Mouse (Mus musculus) neural tube, embryonic 14.5 days (tissue): ENCODE data around the gene Gas7. TPM values are rescaled to one million over a fixed set of nuclear protein-coding genes. Genes with fewer than 3 reads are reported as not detected.

Experiments
- ATAC-seq: fragments of 200-750 bp; cut with Nextera tagmentation; 2 replicates; pipeline ENCODE4 v1.8.0; 2017; ENCODE audit warnings: low read depth, mild to moderate bottlenecking, moderate TSS enrichment, moderate library complexity
- H3K27ac ChIP-seq: fragments of 300-500 bp; sonication (generic); 2 replicates; pipeline ENCODE4 v1.5.1; 2014; ENCODE audit warnings: low read depth, mild to moderate bottlenecking, control low read depth, low read length, moderate library complexity, mixed read lengths
- H3K27me3 ChIP-seq: fragments of 300-500 bp; sonication (generic); 2 replicates; pipeline ENCODE4 v1.6.1; 2014; ENCODE audit warnings: low read length; ENCODE audit not compliant: control insufficient read depth, insufficient read depth
- H3K36me3 ChIP-seq: fragments of 300-500 bp; sonication (generic); 2 replicates; pipeline ENCODE4 v1.6.1; 2014; ENCODE audit warnings: low read length, mixed read lengths; ENCODE audit not compliant: control insufficient read depth, insufficient read depth
- H3K4me1 ChIP-seq: fragments of 300-500 bp; sonication (generic); 2 replicates; pipeline ENCODE4 v1.6.1; 2014; ENCODE audit warnings: low read length; ENCODE audit not compliant: control insufficient read depth, insufficient read depth
- H3K4me2 ChIP-seq: fragments of 300-500 bp; sonication (generic); 2 replicates; pipeline ENCODE4 v1.6.1; 2014; ENCODE audit warnings: mild to moderate bottlenecking, low read depth, low read length, control low read depth
- H3K4me3 ChIP-seq: fragments of 300-500 bp; sonication (generic); 2 replicates; pipeline ENCODE4 v1.5.1; 2014; ENCODE audit warnings: low read depth, low read length, control low read depth, mixed read lengths
- H3K9ac ChIP-seq: fragments of 300-500 bp; sonication (generic); replicated peaks from 2 replicates; pipeline ENCODE4 v1.6.1; 2014; ENCODE audit warnings: low read depth, mild to moderate bottlenecking, control low read depth, low read length, mixed read lengths
- H3K9me3 ChIP-seq: fragments of 300-500 bp; sonication (generic); 2 replicates; pipeline ENCODE4 v1.6.1; 2016; ENCODE audit warnings: low read length; ENCODE audit not compliant: control insufficient read depth
- WGBS: fragments of 180-500 bp; shearing (Covaris S2); extraction: QIAGEN DNeasy Blood & Tissue Kit; methylation state at CpG from one replicate; pipeline ENCODE4 v1.1.7; 2014; 5-methylcytosine and 5-hydroxymethylcytosine counted together
- polyA plus RNA-seq: library from polyadenylated mRNA; unstranded; fragments of >200 nt; fragmentation: Nextera tagmentation; extraction: Ambion mirVana; gene quantifications from 2 replicates; pipeline ENCODE4 v1.2.1, GENCODE M21; 2014

Gene Gas7
- polyA plus RNA-seq, 1 experiment from 2014 or later, result 22.1 TPM

DNA sequence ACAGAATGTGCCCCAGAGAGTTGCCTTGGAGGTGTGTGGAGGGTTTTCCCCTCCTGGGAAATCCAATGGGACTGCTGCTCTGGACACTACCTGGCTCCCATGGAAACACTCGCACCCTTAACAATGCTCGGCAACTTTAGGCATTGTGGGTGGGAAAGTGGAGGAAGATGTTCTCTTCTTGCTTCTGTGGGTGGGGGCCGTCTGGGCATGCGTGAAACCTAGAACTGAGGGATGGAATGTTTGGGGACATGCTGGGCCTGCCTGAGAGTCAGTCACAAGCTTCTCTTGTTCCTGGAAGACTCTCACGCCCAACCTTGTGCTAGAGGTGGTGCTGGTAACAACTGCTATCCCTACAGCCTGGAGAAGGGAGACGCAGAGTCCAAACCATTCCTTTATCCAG, 209.7 kb downstream of the Gas7 start:
- WGBS, result 82% methylated on average over 6 of the region's 6 CpGs
- Histone ChIP-seq H3K4me3 (no peak overlapping the region), H3K9me3 (no peaks in the 10 kb centered on the region), H3K27ac (no peak overlapping the region), H3K9ac (no peak overlapping the region), H3K27me3 (no peaks in the 10 kb centered on the region), H3K4me1 (no peaks in the 10 kb centered on the region), H3K4me2 (no peak overlapping the region), H3K36me3 (no peaks in the 10 kb centered on the region)
- ATAC-seq, result no peak

DNA sequence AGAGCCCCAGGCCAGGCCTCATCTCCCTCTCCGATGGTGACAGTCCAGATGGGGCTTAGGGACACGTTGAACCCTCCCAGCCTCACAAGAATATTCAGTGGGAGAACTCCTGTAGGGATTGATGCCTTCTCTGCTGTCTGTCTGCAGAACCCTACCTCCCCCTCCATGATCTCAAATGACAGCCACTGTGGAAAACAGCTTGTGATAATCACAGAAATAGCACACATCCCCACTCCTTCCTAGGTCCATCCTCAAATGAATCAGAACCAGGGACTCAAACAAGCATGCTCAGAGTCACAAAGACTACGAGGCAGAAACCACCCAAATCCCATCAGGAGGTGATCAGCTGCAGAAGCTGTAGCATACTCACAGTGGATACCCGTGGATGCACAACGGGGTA, 210.9 kb downstream of the Gas7 start:
- H3K4me1 ChIP-seq, result no peaks in the 10 kb centered on the region
- H3K4me3 ChIP-seq, result no peak overlapping the region
- 86% methylated on average over 5 of the region's 5 CpGs for WGBS
- no peaks in the 10 kb centered on the region for H3K36me3 ChIP-seq
- no peak overlapping the region for H3K4me2 ChIP-seq
- H3K9me3 ChIP-seq, result no peaks in the 10 kb centered on the region
- no peak for ATAC-seq
- H3K9ac ChIP-seq, result no peak overlapping the region
- no peaks in the 10 kb centered on the region for H3K27me3 ChIP-seq
- H3K27ac ChIP-seq, result no peak overlapping the region

DNA sequence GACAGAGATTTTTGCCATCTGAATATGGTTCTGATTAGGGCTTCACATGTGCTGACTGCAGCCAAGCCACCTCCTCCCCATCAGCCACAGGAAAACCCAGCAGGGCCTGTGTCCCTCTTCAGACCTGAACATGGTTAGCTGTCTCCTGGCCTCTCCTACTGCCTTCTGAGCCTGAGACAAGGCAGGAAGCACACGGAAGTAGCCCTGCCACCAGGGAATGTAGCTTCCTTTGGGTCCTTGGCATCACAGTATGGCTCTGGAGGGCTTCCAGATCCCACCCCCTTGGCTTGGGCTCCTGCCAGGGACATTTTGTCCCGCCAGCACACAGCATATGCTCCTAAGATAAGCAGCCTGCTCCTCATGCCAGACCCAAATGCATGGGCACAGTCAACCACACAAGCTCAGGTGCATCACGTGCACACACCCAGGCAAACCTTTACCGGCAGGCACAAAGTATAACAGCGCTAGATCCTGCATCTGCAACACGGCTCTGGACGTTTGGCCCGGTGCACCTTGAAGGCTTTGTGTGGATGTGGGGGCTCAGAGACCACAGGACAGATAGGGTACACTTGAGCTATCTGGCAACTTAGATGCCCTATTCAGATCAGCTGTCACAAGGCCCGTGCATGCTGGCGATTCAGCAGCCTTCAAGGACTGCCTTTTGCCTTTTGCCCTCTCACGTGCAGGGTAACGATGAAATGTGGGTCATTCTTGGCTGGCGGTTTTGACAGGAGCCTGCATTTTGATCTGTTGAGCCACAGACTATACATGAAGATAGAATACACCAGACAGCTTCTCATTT, 212.5 kb downstream of the Gas7 start:
- 79% methylated on average over 13 of the region's 13 CpGs for WGBS
- Histone ChIP-seq H3K9ac (no peak overlapping the region), H3K4me1 (no peaks in the 10 kb centered on the region), H3K4me3 (no peak overlapping the region), H3K27me3 (no peaks in the 10 kb centered on the region), H3K9me3 (no peaks in the 10 kb centered on the region), H3K4me2 (no peak overlapping the region), H3K36me3 (no peaks in the 10 kb centered on the region), H3K27ac (no peak overlapping the region)
- ATAC-seq, result no peak

DNA sequence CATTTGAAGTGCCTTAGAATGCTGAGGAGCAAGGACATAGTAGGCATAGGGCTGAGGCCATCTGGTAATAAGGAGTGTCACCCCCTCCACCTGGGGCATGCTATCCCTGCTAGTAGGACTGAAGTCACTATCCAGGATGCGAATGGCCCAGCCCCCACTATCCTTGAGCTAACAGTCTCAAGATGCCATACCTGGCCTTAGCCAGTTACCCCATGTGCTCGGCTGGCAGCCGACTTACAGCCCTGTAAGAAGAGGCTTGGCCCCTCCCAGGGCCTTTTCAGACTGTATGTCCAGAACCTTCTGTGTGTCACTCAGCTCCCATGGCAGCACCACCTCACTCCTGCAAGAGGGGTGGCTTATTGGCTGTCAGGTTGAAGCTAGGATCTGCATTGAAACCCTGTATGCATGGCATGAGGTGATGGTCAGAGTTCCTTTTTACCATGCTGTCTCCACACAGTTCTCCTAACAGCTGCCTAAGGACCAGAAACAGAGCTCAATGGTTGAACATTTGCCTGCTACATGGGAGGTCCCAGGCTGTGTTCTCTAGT, 213.3 kb downstream of the Gas7 start:
- no peaks in the 10 kb centered on the region for H3K36me3 ChIP-seq
- no peak overlapping the region for H3K4me3 ChIP-seq
- no peak for ATAC-seq
- H3K4me2 ChIP-seq, result no peak overlapping the region
- H3K27me3 ChIP-seq, result no peaks in the 10 kb centered on the region
- H3K9me3 ChIP-seq, result no peaks in the 10 kb centered on the region
- H3K9ac ChIP-seq, result no peak overlapping the region
- no peaks in the 10 kb centered on the region for H3K4me1 ChIP-seq
- 90% methylated on average over 3 of the region's 3 CpGs for WGBS
- no peak overlapping the region for H3K27ac ChIP-seq

DNA sequence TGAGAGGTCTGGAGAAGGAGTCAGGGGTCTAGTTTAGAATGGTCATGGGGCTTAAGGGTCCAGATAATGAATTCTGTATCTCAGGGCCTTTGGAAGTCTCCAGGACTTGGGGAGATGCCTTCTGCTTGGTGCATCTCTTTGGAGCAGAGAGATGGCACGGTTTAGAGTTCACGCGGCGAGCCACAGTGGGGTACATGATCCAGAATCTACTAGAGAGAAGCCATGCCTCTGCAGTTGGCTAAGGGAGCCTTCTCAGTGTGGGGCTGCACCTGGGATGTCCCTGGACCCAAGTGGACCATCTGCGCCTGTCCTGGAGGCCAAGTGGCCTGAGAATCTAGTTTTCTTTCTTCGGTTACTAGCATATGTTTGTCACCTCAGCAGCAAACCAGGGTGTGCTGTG, 214.8 kb downstream of the Gas7 start:
- Histone ChIP-seq H3K27ac (no peak overlapping the region), H3K27me3 (no peaks in the 10 kb centered on the region), H3K9me3 (no peaks in the 10 kb centered on the region), H3K4me3 (no peak overlapping the region), H3K4me1 (no peaks in the 10 kb centered on the region), H3K4me2 (no peak overlapping the region), H3K36me3 (no peaks in the 10 kb centered on the region), H3K9ac (no peak overlapping the region)
- WGBS, result 96% methylated on average over 6 of the region's 6 CpGs
- no peak for ATAC-seq

DNA sequence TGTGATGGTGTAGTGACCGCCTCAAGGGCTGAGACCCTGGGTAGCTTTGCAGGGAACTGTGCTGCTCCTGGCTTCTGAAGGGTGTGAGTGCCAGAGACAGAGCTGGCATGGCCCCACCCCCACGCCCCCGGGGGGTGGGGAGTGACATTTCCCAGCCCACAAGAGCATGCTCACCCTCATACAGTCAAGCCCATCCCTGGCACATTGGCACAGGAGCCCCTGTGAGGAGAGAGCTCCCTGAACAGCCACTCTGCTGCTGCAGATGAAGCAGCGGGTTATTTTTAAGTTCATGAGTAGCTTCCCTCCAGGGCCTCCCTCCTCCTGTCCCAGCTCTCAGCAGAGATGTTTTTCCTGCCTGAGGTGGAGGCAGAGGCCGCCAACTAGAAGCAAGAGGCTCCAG, 216.9 kb downstream of the Gas7 start:
- Histone ChIP-seq H3K9me3 (no peaks in the 10 kb centered on the region), H3K9ac (no peak overlapping the region)

DNA sequence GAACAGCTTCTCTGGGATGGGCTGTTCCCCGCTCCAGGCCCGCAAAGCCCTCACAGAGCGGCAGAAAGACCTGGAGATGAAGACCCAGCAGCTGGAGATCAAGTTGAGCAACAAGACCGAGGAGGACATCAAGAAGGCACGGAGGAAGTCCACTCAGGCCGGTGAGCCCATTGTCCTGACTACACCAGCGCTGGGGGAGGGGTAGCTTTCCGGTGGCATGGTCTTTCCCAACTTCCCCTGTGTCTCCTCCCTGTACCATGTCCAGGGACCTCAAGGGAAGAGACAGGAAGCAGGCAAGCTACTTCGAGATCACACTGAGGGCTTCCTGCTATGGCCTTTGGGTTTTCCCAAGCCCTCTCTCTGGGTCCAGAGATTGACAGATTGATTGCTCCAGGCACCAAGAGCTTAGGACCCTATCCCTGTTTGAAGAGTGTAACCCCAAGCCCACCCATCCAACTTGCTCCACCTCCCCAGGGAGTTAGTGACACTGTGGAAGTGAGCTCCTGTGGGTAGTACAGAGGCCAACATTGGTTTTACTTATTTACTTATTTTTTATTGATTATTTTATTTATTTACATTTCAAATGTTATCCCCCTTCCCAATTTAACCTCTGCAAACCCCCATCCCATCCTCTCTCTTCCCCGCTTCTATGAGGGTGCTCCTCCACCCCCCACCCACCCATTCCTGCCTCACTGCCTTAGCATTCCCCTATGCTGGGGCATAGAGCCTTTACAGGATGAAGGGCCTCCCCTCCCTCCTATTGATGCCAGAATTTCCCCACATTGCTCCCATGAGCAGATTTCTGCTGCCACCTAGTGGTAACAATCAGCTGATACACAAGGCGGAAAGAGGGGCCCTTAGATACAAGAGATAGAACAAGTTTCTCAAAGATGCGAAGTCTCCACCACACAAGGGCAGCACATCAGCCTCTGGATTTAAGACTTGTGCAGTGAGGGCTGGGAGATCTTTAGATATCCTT, 220.6 kb downstream of the Gas7 start:
- Histone ChIP-seq H3K9ac (no peak overlapping the region), H3K4me2 (no peak overlapping the region), H3K4me1 (no peaks in the 10 kb centered on the region), H3K27me3 (no peaks in the 10 kb centered on the region), H3K9me3 (no peaks in the 10 kb centered on the region), H3K27ac (no peak overlapping the region), H3K4me3 (no peak overlapping the region), H3K36me3 (no peaks in the 10 kb centered on the region)
- WGBS, result 69% methylated on average over 12 of the region's 12 CpGs
- ATAC-seq, result peak; percentile 77; the same call in 1 of the 2 replicates

More for the DNA sequence above, 216.9 kb downstream of the Gas7 start:
- no peak overlapping the region for H3K4me2 ChIP-seq
- H3K27me3 ChIP-seq, result no peaks in the 10 kb centered on the region
- no peaks in the 10 kb centered on the region for H3K4me1 ChIP-seq
- no peak overlapping the region for H3K4me3 ChIP-seq
- no peak for ATAC-seq
- no peaks in the 10 kb centered on the region for H3K36me3 ChIP-seq
- H3K27ac ChIP-seq, result no peak overlapping the region
- WGBS, result 83% methylated on average over 5 of the region's 5 CpGs

DNA sequence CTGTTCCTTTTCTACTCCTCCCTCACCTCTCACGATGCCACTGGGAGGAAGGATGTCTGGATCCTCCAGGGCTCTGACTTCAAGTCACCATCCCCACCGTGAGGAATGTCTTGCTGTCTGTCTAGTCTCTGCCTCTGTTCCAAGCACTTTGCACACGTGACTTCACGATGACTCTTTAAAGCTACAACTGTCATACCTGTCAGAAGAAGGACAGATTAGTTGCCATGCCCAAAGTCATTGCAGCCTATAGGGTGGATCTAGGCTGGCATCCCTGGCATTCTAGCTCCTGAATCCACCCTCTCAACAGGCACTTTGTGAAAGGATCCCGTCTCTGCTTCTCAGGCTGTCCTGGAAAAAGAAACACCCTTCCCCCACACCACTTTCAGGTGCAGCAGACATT, 224.1 kb downstream of the Gas7 start:
- Histone ChIP-seq H3K4me3 (no peak overlapping the region), H3K27me3 (no peaks in the 10 kb centered on the region), H3K27ac (no peak overlapping the region), H3K4me2 (no peak overlapping the region), H3K9me3 (no peaks in the 10 kb centered on the region), H3K4me1 (no peaks in the 10 kb centered on the region), H3K9ac (no peak overlapping the region), H3K36me3 (no peaks in the 10 kb centered on the region)
- 79% methylated on average over 5 of the region's 5 CpGs for WGBS
- no peak for ATAC-seq

DNA sequence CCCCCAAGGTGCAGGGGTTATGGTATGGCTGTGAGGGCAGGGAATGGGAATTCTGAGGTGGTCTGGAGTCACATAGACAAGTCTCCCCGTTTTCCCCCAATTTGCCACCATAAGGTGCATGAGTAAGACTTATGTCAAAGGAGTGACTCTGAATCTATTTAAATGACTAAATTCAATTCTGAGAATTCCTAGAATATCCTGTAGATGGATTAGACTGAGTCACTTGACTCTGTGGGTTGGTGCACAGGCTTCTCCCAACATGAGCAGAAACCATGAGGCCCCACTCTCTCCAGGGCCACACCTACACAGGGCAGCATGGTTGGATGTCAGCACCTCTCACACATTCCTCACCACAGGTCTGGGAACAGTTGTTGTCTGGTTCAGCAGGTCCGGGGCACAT, 224.7 kb downstream of the Gas7 start:
- no peak overlapping the region for H3K4me2 ChIP-seq
- WGBS, result 78% methylated on average over 2 of the region's 2 CpGs
- no peaks in the 10 kb centered on the region for H3K9me3 ChIP-seq
- H3K4me1 ChIP-seq, result no peaks in the 10 kb centered on the region
- H3K36me3 ChIP-seq, result no peaks in the 10 kb centered on the region
- H3K4me3 ChIP-seq, result no peak overlapping the region
- no peak overlapping the region for H3K9ac ChIP-seq
- ATAC-seq, result no peak
- no peaks in the 10 kb centered on the region for H3K27me3 ChIP-seq
- H3K27ac ChIP-seq, result no peak overlapping the region
